Mouse (Mus musculus) heart, adult 2 months (tissue): Measurements from ENCODE around the gene Rnf180. TPM values are rescaled to one million over a fixed set of nuclear protein-coding genes. Genes with fewer than 3 reads are reported as not detected.
A peak's percentile ranks its signal among the peaks of the same experiment; 100 is the strongest.

Experiments used
- DNase-seq, 2 experiments: peaks; one replicate each; pipeline ENCODE4 v3.0.0; 2021
- H3K27ac ChIP-seq: fragments of 200-600 bp; 2 replicates; pipeline ENCODE4 v1.8.1; 2022
- H3K27me3 ChIP-seq: fragments of 200-500 bp; 2 replicates; pipeline ENCODE4 v1.6.1; 2012; ENCODE audit warnings: mild to moderate bottlenecking, low read length, inconsistent platforms, mixed read lengths; ENCODE audit not compliant: control insufficient read depth, insufficient read depth
- H3K36me3 ChIP-seq: fragments of 200-500 bp; 2 replicates; pipeline ENCODE4 v1.6.1; 2012; ENCODE audit warnings: low read length, inconsistent platforms; ENCODE audit not compliant: control insufficient read depth, insufficient read depth
- H3K4me1 ChIP-seq: fragments of 200-500 bp; 2 replicates; pipeline ENCODE4 v1.6.1; 2011; ENCODE audit warnings: low read length; ENCODE audit not compliant: control insufficient read depth, insufficient read depth
- H3K4me3 ChIP-seq: fragments of 200-600 bp; 2 replicates; pipeline ENCODE4 v1.8.1; 2022
- H3K79me2 ChIP-seq: fragments of 200-500 bp; replicated peaks from 2 replicates; pipeline ENCODE4 v1.6.1; 2012; ENCODE audit warnings: mild to moderate bottlenecking, inconsistent platforms, low read length, moderate library complexity, mixed read lengths; ENCODE audit not compliant: control insufficient read depth, insufficient read depth
- H3K9ac ChIP-seq: fragments of 200-500 bp; 2 replicates; pipeline ENCODE4 v1.6.1; 2012; ENCODE audit warnings: low read depth, mild to moderate bottlenecking, control low read depth, inconsistent platforms, low read length, mixed read lengths
- CTCF ChIP-seq: fragments of 200-600 bp; IDR thresholded peaks from 2 replicates; pipeline ENCODE4 v1.8.1; 2022; ENCODE audit warnings: antibody characterized with exemption, mild to moderate bottlenecking, moderate library complexity
- EP300 ChIP-seq: fragments of 200-500 bp; IDR thresholded peaks from 2 replicates; pipeline ENCODE4 v1.6.1; 2011; ENCODE audit warnings: low read depth, low read length, control low read depth; ENCODE audit not compliant: insufficient read depth
- POLR2A ChIP-seq: fragments of 200-500 bp; IDR thresholded peaks from 2 replicates; pipeline ENCODE4 v1.6.1; 2011; ENCODE audit warnings: mild to moderate bottlenecking, low read depth, low read length, control low read depth; ENCODE audit not compliant: insufficient read depth
- WGBS: fragments of 180-500 bp; shearing (Covaris S2); methylation state at CpG from one replicate; pipeline ENCODE4 v1.1.7; 2018; 5-methylcytosine and 5-hydroxymethylcytosine counted together
- intact Hi-C: fragments of 180-260 bp; cut with DNase I; formaldehyde crosslinking; loops from one replicate; pipeline ENCODE4 v1.15.1; 2025
- polyA plus RNA-seq: library from polyadenylated mRNA; depleted of rRNA; stranded (reverse); fragments of >200 nt; gene quantifications from 2 replicates; pipeline ENCODE4 v1.2.3, GENCODE M21; 2012
- total RNA-seq, 2 experiments: library from RNA; stranded (reverse); gene quantifications; 2 replicates each; pipeline ENCODE4 v1.2.3; 2021

The Rnf180 gene
- total and polyA plus RNA-seq, 3 experiments: 0.29 to 0.89 (median 0.68) TPM

- Histone ChIP-seq H3K36me3 (no peaks in the 10 kb centered on the region), H3K9ac (no peak overlapping the region), H3K27ac (no peak overlapping the region), H3K4me1 (no peaks in the 10 kb centered on the region), H3K27me3 (no peaks in the 10 kb centered on the region), H3K4me3 (no peak overlapping the region), H3K79me2 (no peaks in the 10 kb centered on the region)
- TF ChIP-seq POLR2A (no peak), CTCF (peak; percentile 46)
- WGBS: 43% methylated on average over 2 of the region's 2 CpGs
- intact Hi-C loops: loop anchor here (1.0 kb wide), 1 partner anchor 293 kb away; no protein-coding TSS in a partner anchor
- DNase-seq: no peak
Measured at GRCm38 (mm10) chr13:105240810-105241209, 53.8 kb downstream of the Rnf180 start.

- H3K79me2 ChIP-seq: no peaks in the 10 kb centered on the region
- no peaks in the 10 kb centered on the region for H3K36me3 ChIP-seq
- H3K4me1 ChIP-seq: no peaks in the 10 kb centered on the region
- no peak overlapping the region for H3K4me3 ChIP-seq
- 63% methylated on average over 4 of the region's 4 CpGs for WGBS
- no peak overlapping the region for H3K9ac ChIP-seq
- intact Hi-C loops: no loop called here
- no peak for TF ChIP-seq EP300
- no peak for TF ChIP-seq POLR2A
- no peak for TF ChIP-seq CTCF
- no peaks in the 10 kb centered on the region for H3K27me3 ChIP-seq
- DNase-seq: no peak
- no peak overlapping the region for H3K27ac ChIP-seq
Measured at GRCm38 (mm10) chr13:105227126-105227525, 67.5 kb downstream of the Rnf180 start.

GRCm38 (mm10) chr13:105224048-105224447 lies 70.6 kb downstream of the Rnf180 start:
- Histone ChIP-seq H3K27me3 (no peaks in the 10 kb centered on the region), H3K79me2 (no peaks in the 10 kb centered on the region), H3K9ac (no peak overlapping the region), H3K4me1 (no peaks in the 10 kb centered on the region), H3K36me3 (no peaks in the 10 kb centered on the region), H3K27ac (no peak overlapping the region), H3K4me3 (no peak overlapping the region)
- no peak for TF ChIP-seq EP300
- no peak for TF ChIP-seq POLR2A
- TF ChIP-seq CTCF: no peak
- intact Hi-C loops: no loop called here
- no peak for DNase-seq
- WGBS: 27% methylated on average over 10 of the region's 10 CpGs

GRCm38 (mm10) chr13:105223147-105223546 lies 71.5 kb downstream of the Rnf180 start:
- Histone ChIP-seq H3K4me3 (no peak overlapping the region), H3K79me2 (no peaks in the 10 kb centered on the region), H3K4me1 (no peaks in the 10 kb centered on the region), H3K36me3 (no peaks in the 10 kb centered on the region), H3K27me3 (no peaks in the 10 kb centered on the region), H3K27ac (no peak overlapping the region), H3K9ac (no peak overlapping the region)
- intact Hi-C loops: loop anchor here (1.0 kb wide), 1 partner anchor 275 kb away; no protein-coding TSS in a partner anchor
- TF ChIP-seq CTCF (peak; percentile 77), EP300 (no peak), POLR2A (no peak)
- no peak for DNase-seq
- WGBS: 46% methylated on average over 3 of the region's 3 CpGs

GRCm38 (mm10) chr13:105222016-105222725 lies 72.4 kb downstream of the Rnf180 start:
- Histone ChIP-seq H3K4me1 (no peaks in the 10 kb centered on the region), H3K27me3 (no peaks in the 10 kb centered on the region), H3K9ac (no peak overlapping the region), H3K4me3 (no peak overlapping the region), H3K36me3 (no peaks in the 10 kb centered on the region), H3K27ac (no peak overlapping the region), H3K79me2 (no peaks in the 10 kb centered on the region)
- TF ChIP-seq CTCF (no peak), EP300 (no peak), POLR2A (no peak)
- no peak for DNase-seq
- 93% methylated on average over 5 of the region's 5 CpGs for WGBS
- intact Hi-C loops: no loop called here

GRCm38 (mm10) chr13:105210746-105211145 lies 83.9 kb downstream of the Rnf180 start:
- intact Hi-C loops: no loop called here
- Histone ChIP-seq H3K27me3 (no peaks in the 10 kb centered on the region), H3K4me3 (no peak overlapping the region), H3K79me2 (no peaks in the 10 kb centered on the region), H3K9ac (no peak overlapping the region), H3K4me1 (no peaks in the 10 kb centered on the region), H3K36me3 (no peaks in the 10 kb centered on the region), H3K27ac (no peak overlapping the region)
- no peak for TF ChIP-seq POLR2A
- no peak for TF ChIP-seq CTCF
- TF ChIP-seq EP300: no peak
- no peak for DNase-seq
- WGBS: 80% methylated on average over 3 of the region's 3 CpGs
